Mouse (Mus musculus): ENCODE data around the gene Msi2. TPM values are rescaled to one million over a fixed set of nuclear protein-coding genes. Genes with fewer than 3 reads are reported as not detected.
A peak's percentile ranks its signal among the peaks of the same experiment; 100 is the strongest.

Msi2 gene
- polyA plus RNA-seq, 1 experiment from 2014 or later, result 25.6 TPM

DNA sequence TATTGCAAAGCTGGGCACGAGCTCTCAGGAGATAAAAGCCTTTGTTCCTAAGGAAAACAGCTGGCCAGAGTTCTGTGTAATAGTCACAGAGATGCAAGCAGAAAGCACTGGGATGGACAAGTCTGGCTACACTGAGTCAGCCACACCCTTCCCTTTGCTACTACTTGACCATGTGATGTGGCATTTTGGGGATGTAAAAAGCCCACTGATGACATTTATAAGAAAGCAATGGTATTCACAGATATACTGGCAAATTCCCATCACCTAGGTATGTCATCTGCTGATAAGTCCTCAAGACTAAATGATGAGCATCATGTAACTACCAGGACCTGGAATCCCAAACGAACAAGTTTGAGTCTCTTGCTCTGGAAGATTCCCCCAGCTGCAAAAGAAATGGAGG, 113.7 kb downstream of the Msi2 start:
- Histone ChIP-seq H3K4me1 (ENCODE audit: control insufficient read depth, insufficient read depth, low read length) (peaks cover 32% of the 10 kb centered on the region), H3K27me3 (ENCODE audit: control insufficient read depth, insufficient read depth, low read length) (no peaks in the 10 kb centered on the region), H3K9ac (replicated peaks; ENCODE audit: low read depth, low read length) (no peak overlapping the region), H3K4me2 (ENCODE audit: low read depth, low read length) (no peak overlapping the region), H3K36me3 (ENCODE audit: control insufficient read depth, insufficient read depth, low read length) (no peaks in the 10 kb centered on the region), H3K27ac (ENCODE audit: low read depth, low read length) (no peak overlapping the region), H3K9me3 (ENCODE audit: control insufficient read depth, low read length) (no peaks in the 10 kb centered on the region), H3K4me3 (ENCODE audit: low read depth, low read length) (no peak overlapping the region)
- WGBS, result 66% methylated on average over 2 of the region's 2 CpGs
- ATAC-seq (ENCODE audit: low read depth), result no peak

DNA sequence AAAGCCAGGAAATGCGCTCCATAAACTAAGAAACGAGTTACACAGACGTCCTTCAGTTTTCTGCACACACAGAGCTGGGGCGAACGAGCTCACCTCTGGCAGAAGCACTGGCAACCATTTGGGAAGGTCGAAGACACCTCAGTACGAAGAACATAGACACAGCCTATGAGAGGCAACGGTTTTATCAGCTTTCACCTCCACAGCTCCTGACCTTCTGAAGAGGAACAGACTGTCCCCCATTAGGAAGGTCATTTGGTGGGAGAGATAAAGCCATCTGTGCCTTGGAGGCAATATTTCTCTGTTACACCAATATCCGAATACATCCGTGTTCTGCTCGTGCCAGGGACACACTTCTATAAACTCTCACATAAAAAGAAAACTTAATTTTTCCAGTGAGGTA, 114.9 kb downstream of the Msi2 start:
- H3K9ac ChIP-seq (replicated peaks; ENCODE audit: low read depth, low read length), result no peak overlapping the region
- no peaks in the 10 kb centered on the region for H3K27me3 ChIP-seq (ENCODE audit: control insufficient read depth, insufficient read depth, low read length)
- H3K4me2 ChIP-seq (ENCODE audit: low read depth, low read length), result no peak overlapping the region
- peaks cover 44% of the 10 kb centered on the region for H3K4me1 ChIP-seq (ENCODE audit: control insufficient read depth, insufficient read depth, low read length)
- H3K27ac ChIP-seq (ENCODE audit: low read depth, low read length), result no peak overlapping the region
- 77% methylated on average over 11 of the region's 11 CpGs for WGBS
- ATAC-seq (ENCODE audit: low read depth), result no peak
- H3K9me3 ChIP-seq (ENCODE audit: control insufficient read depth, low read length), result no peaks in the 10 kb centered on the region
- H3K36me3 ChIP-seq (ENCODE audit: control insufficient read depth, insufficient read depth, low read length), result no peaks in the 10 kb centered on the region
- no peak overlapping the region for H3K4me3 ChIP-seq (ENCODE audit: low read depth, low read length)

DNA sequence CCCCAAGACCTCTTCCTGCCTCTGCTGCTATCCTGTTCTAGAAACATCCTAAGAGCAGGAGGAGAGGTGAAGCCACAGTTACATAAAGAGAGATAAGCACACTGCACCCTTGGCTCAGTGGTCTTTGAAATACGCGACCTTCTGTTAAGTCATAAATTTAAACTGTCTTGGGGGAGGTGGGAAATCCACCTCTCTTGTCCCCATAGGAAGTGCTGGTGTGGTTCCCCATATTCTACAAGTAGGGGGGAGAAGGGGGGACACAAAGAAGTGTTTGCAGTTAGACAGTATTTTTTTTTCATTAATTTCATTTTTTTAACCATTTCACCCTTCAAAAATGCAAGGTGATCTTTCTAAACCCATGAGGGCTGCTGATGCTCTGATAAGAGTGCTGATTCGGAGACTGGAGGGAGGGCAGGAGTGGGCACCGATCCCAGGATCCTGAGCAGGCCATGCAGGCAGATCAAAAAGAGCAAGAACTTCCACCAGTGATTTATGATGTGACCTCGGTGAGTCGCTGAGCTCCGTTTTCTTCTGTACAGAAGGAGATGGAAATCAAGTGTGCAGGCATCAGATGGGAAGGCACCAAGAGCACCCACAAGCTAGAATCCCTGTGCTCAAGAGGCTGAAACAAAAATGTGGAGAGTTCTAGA, 115.7 kb downstream of the Msi2 start:
- Histone ChIP-seq H3K4me3 (ENCODE audit: low read depth, low read length) (no peak overlapping the region), H3K9ac (replicated peaks; ENCODE audit: low read depth, low read length) (no peak overlapping the region; the same call in 1 of the 2 replicates), H3K27ac (ENCODE audit: low read depth, low read length) (no peak overlapping the region), H3K9me3 (ENCODE audit: control insufficient read depth, low read length) (no peaks in the 10 kb centered on the region), H3K36me3 (ENCODE audit: control insufficient read depth, insufficient read depth, low read length) (no peaks in the 10 kb centered on the region), H3K4me1 (ENCODE audit: control insufficient read depth, insufficient read depth, low read length) (peaks cover 48% of the 10 kb centered on the region), H3K27me3 (ENCODE audit: control insufficient read depth, insufficient read depth, low read length) (no peaks in the 10 kb centered on the region), H3K4me2 (ENCODE audit: low read depth, low read length) (no peak overlapping the region)
- ATAC-seq (ENCODE audit: low read depth), result no peak
- 28% methylated on average over 7 of the region's 7 CpGs for WGBS

DNA sequence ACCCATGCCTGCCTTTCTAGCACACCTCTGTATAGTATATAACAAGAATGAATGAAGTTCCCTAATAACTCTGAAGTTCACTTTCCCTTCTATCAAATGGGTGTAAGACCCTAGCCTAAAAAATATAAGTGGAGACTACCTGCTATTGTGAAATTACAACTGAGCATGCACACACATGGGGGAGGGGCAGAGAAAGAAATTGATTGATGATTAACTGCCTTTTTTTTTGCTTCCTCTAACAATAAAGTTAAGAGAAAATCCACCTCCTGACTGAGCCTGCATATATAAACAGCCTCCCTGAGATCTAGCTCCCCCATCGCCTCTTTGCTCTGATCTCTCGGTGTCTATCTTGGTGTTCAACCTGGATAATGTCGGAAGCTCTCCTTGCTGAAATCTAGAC, 118.1 kb downstream of the Msi2 start:
- WGBS, result 87% methylated on average over 3 of the region's 3 CpGs
- Histone ChIP-seq H3K4me3 (ENCODE audit: low read depth, low read length) (no peak overlapping the region), H3K4me2 (ENCODE audit: low read depth, low read length) (no peak overlapping the region), H3K9ac (replicated peaks; ENCODE audit: low read depth, low read length) (no peak overlapping the region), H3K9me3 (ENCODE audit: control insufficient read depth, low read length) (no peaks in the 10 kb centered on the region), H3K36me3 (ENCODE audit: control insufficient read depth, insufficient read depth, low read length) (no peaks in the 10 kb centered on the region), H3K27ac (ENCODE audit: low read depth, low read length) (no peak overlapping the region), H3K4me1 (ENCODE audit: control insufficient read depth, insufficient read depth, low read length) (peaks cover 36% of the 10 kb centered on the region), H3K27me3 (ENCODE audit: control insufficient read depth, insufficient read depth, low read length) (no peaks in the 10 kb centered on the region)
- ATAC-seq (ENCODE audit: low read depth), result no peak

DNA sequence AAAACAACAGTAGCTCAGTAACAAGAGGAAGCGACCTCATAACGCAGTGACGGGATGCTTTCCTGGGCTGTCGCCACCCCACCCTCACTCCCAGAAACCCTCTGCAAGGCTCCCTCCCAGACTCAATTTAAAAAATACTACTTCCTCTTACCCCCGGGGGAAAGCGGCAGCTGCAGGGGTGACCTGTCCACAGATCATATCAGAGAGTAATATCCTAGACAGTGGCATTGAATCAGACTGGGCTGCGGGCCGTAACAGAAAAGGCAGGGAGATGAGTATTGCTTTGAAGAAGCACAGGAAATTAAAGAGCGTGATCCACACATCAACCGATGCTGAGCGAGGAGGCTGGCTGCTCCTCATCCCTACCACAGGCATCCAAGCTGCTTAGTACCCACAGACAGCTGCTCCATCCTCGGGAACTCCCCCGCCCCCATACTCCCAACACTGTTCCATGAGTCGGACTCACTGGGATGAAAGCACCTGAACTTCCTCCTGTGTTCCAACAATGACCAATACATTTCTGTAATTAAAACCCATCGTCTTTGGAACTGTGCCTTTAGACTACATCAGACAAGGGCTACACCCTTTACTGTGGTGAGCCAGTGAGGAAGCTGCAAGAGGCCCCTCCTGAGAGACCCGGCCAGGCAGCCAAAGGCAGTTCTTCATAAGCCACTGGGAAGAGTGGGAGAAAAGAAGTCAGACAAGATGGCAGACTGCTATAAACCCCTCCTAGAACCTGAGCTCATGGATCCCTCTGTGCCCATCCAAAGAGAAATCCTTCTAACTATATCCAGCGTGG, 118.8 kb downstream of the Msi2 start:
- H3K27ac ChIP-seq (ENCODE audit: low read depth, low read length), result peak overlapping the region; percentile 49; the same call in 1 of the 2 replicates
- peak; percentile 50; the same call in 1 of the 2 replicates for ATAC-seq (ENCODE audit: low read depth)
- H3K36me3 ChIP-seq (ENCODE audit: control insufficient read depth, insufficient read depth, low read length), result no peaks in the 10 kb centered on the region
- no peaks in the 10 kb centered on the region for H3K27me3 ChIP-seq (ENCODE audit: control insufficient read depth, insufficient read depth, low read length)
- H3K4me2 ChIP-seq (ENCODE audit: low read depth, low read length), result peak overlapping the region; percentile 17; the same call in 1 of the 2 replicates
- H3K4me1 ChIP-seq (ENCODE audit: control insufficient read depth, insufficient read depth, low read length), result peaks cover 42% of the 10 kb centered on the region
- WGBS, result 43% methylated on average over 17 of the region's 17 CpGs
- H3K9me3 ChIP-seq (ENCODE audit: control insufficient read depth, low read length), result no peaks in the 10 kb centered on the region
- H3K4me3 ChIP-seq (ENCODE audit: low read depth, low read length), result no peak overlapping the region
- H3K9ac ChIP-seq (replicated peaks; ENCODE audit: low read depth, low read length), result no peak overlapping the region

DNA sequence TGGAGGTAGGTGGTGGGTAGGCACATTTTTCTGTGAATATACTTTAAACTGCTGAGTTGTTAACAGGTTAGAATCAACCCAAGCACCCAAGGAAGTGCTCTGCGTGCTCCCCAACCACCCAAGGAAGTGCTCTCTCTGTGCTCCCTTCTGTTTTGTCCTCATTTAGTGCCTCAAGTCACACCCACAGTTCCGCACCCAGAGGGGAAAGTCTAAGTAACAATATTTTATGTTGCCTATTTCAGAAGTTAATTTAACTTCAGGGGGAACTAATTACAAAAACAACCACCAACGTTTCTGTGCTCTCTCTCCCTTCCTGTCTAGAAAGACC, 119.5 kb downstream of the Msi2 start:
- Histone ChIP-seq H3K4me2 (ENCODE audit: low read depth, low read length) (no peak overlapping the region), H3K36me3 (ENCODE audit: control insufficient read depth, insufficient read depth, low read length) (no peaks in the 10 kb centered on the region), H3K27me3 (ENCODE audit: control insufficient read depth, insufficient read depth, low read length) (no peaks in the 10 kb centered on the region), H3K4me1 (ENCODE audit: control insufficient read depth, insufficient read depth, low read length) (peaks cover 44% of the 10 kb centered on the region), H3K9ac (replicated peaks; ENCODE audit: low read depth, low read length) (no peak overlapping the region), H3K4me3 (ENCODE audit: low read depth, low read length) (no peak overlapping the region), H3K9me3 (ENCODE audit: control insufficient read depth, low read length) (no peaks in the 10 kb centered on the region), H3K27ac (ENCODE audit: low read depth, low read length) (no peak overlapping the region)
- no peak for ATAC-seq (ENCODE audit: low read depth)
- WGBS, result 57% methylated on average over 3 of the region's 3 CpGs

GRCm38 (mm10) chr11:88598150-88598847, 120.0 kb downstream of the Msi2 start:
- no peak overlapping the region for H3K27ac ChIP-seq (ENCODE audit: low read depth, low read length)
- no peaks in the 10 kb centered on the region for H3K9me3 ChIP-seq (ENCODE audit: control insufficient read depth, low read length)
- no peak overlapping the region for H3K4me3 ChIP-seq (ENCODE audit: low read depth, low read length)
- no peaks in the 10 kb centered on the region for H3K36me3 ChIP-seq (ENCODE audit: control insufficient read depth, insufficient read depth, low read length)
- H3K4me2 ChIP-seq (ENCODE audit: low read depth, low read length), result no peak overlapping the region
- no peak overlapping the region for H3K9ac ChIP-seq (replicated peaks; ENCODE audit: low read depth, low read length)
- no peak for ATAC-seq (ENCODE audit: low read depth)
- peaks cover 44% of the 10 kb centered on the region for H3K4me1 ChIP-seq (ENCODE audit: control insufficient read depth, insufficient read depth, low read length)
- WGBS, result 65% methylated on average over 11 of the region's 11 CpGs
- no peaks in the 10 kb centered on the region for H3K27me3 ChIP-seq (ENCODE audit: control insufficient read depth, insufficient read depth, low read length)

DNA sequence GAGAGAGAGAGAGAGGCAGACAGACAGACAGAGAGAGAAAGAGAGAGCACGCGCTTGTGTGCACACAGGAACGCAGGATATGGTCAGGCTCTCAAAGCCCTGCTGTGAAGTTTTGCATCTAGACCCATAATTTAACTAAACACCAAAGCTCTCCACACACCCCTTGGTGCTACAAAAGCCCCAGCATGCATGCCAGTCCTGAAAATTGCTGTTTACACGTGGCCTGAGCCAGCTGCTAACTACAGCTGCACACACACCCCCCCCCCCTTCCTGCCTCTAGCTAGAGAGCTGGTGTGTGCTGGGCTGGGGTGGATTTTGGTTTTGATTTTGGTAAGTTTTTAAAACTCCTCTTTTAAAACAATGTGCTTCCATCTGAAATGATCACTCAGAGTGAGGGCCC, 122.7 kb downstream of the Msi2 start:
- WGBS, result 22% methylated on average over 4 of the region's 4 CpGs
- peak overlapping the region; percentile 58 for H3K27ac ChIP-seq (ENCODE audit: low read depth, low read length)
- H3K36me3 ChIP-seq (ENCODE audit: control insufficient read depth, insufficient read depth, low read length), result no peaks in the 10 kb centered on the region
- no peak overlapping the region for H3K4me3 ChIP-seq (ENCODE audit: low read depth, low read length)
- no peak for ATAC-seq (ENCODE audit: low read depth)
- H3K9me3 ChIP-seq (ENCODE audit: control insufficient read depth, low read length), result no peaks in the 10 kb centered on the region
- H3K27me3 ChIP-seq (ENCODE audit: control insufficient read depth, insufficient read depth, low read length), result no peaks in the 10 kb centered on the region
- H3K4me2 ChIP-seq (ENCODE audit: low read depth, low read length), result no peak overlapping the region
- H3K9ac ChIP-seq (replicated peaks; ENCODE audit: low read depth, low read length), result no peak overlapping the region
- H3K4me1 ChIP-seq (ENCODE audit: control insufficient read depth, insufficient read depth, low read length), result peaks cover 53% of the 10 kb centered on the region

Data from neural tube, embryonic 14.5 days (tissue).